Mouse (Mus musculus) small intestine, adult 2 months (tissue): Measurements from ENCODE around the gene Ptpn21.

Experiments
- CTCF ChIP-seq: fragments of 200-500 bp; IDR thresholded peaks from 2 replicates; pipeline ENCODE4 v1.5.1; 2012; ENCODE audit warnings: low read depth, mild to moderate bottlenecking, control low read depth, inconsistent platforms, low read length, moderate library complexity, mixed read lengths; ENCODE audit not compliant: insufficient replicate concordance, insufficient read length; ENCODE audit errors: extremely low read depth
- POLR2A ChIP-seq: fragments of 200-500 bp; IDR thresholded peaks from 2 replicates; pipeline ENCODE4 v1.6.1; 2012; ENCODE audit warnings: low read depth, mild to moderate bottlenecking, control low read depth, inconsistent platforms, low read length, moderate library complexity

GRCm38 (mm10) chr12:98721030-98721429 lies 16.2 kb downstream of the Ptpn21 start:
- TF ChIP-seq POLR2A, result no peak
- TF ChIP-seq CTCF, result no peak
